Mouse (Mus musculus): ENCODE results near the gene Slc44a5. TPM values are rescaled to one million over a fixed set of nuclear protein-coding genes. Genes with fewer than 3 reads are reported as not detected.
"Not testable (repeated sequence)": the region's sequence is repeated elsewhere in the genome, so short reads cannot be mapped to it uniquely, and the experiment has no call there.

The Slc44a5 gene
- total RNA-seq, 4 experiments from 2014 or later: 0.09 to 0.19 (median 0.13) TPM; not detected in 1

DNA sequence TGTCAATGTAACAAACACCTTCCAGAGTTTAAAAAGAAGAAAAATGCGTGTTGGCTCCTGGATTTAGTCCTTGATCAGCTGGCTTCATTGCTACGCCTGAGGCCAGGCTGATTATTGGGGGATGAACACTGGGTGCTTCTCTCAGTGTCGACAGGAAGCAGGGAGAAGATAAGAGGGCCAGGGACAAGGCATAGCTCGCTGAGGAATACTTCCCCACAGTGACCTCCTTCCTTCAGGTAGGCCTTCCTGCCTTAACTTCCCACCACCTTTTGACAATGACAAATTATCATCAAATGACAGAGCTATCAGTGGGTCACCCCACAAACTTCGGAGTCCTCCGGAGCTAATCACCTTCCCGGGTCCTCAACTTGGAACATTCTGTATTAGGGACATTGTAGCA lies 242.1 kb downstream of the Slc44a5 start:
- no peak for DNase-seq (ENCODE audit: low spot score)

DNA sequence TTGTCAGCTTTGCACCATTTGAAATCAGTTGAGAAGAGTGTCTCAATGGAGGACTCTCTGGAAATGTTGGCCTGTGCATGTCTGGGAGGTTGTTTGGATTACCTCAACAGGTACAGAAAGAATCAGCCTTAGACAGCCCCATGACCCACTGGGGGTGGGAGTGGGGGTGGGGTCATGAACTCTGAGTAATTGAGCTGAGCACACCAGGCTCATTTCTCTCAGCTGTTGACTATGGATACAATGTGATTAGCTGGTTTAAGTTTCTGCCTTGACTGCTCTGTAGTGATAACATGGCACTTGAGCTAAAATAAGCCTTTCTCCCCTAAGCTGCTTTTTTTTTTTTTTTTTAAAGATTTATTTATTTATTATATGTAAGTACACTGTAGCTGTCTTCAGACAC lies 242.5 kb downstream of the Slc44a5 start:
- no peak for DNase-seq (ENCODE audit: low spot score)

DNA sequence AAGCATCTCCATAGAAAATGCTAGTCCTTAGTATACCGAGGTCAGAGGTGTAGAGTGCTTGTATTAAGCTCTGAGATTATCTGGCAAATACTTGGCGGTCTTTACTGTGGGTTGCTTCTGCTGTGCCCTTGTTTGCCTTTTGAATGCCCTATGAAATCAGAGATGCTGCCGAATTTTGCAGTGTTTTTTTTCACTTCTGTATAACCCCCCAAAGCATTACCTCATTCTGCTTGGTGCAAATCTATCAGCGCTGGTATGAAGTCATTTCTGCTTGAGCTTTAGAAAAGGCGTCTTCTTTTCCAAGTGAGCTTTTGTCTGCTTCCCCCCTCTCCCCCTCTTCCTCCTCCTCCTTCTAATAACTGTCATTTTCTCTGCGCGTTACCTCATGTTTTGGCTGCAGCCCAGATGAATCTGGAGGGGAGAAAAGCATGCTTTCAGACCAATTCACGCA lies 248.9 kb downstream of the Slc44a5 start:
- DNase-seq (ENCODE audit: low spot score): no peak

DNA sequence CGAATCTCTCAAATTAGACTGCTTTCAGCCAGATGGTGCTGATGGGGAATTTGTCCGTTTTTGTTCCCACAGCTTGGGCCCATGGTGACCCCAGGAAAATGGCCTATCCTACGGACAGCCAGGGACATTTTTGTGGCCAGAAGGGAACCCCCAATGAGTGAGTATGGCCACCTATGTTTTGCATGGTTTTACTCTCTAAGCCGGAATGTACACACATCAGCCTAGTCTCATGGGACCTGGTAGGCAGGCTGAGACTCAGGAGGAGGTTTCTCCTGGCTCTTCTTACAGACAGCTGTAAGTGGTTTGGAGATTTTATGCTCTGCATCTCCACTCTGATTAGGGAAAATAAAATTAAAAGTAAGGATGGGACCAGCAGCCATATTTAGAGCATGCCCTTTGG lies 249.5 kb downstream of the Slc44a5 start:
- no peak for DNase-seq (ENCODE audit: low spot score)

DNA sequence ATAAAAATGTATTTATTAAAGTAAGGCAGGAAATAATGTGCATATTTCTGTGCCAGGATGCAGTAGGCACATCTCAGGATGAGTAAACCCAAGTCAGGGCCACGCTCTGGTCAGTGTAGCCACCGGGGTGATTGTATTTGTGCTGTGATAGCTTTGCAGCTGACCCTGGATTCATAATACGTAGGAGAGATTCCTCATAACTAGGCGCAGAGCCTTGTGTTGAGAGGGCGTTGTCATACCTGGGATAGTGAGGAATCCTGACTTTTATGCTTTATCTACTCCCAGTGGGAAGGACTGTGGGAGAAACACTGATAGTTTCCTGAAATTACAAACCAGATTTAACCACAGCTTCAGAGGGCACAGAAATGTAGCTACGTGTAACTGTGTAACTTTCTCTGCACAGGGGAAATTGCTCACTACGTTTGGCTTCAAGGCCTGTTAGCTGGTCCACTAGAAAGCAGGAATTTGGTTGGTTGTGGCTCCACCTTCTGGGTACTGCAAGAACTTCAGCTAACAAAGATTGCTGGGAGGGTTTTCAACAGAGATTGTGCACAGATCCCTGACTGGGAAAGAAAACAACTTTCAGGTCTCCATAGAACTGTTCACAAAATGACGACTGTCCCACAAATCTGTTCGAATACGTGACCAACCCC lies 253.0 kb downstream of the Slc44a5 start:
- DNase-seq (ENCODE audit: low spot score): peak; percentile 57

GRCm38 (mm10) chr3:154244932-154245331 lies 271.7 kb downstream of the Slc44a5 start:
- DNase-seq (ENCODE audit: low spot score): no peak

DNA sequence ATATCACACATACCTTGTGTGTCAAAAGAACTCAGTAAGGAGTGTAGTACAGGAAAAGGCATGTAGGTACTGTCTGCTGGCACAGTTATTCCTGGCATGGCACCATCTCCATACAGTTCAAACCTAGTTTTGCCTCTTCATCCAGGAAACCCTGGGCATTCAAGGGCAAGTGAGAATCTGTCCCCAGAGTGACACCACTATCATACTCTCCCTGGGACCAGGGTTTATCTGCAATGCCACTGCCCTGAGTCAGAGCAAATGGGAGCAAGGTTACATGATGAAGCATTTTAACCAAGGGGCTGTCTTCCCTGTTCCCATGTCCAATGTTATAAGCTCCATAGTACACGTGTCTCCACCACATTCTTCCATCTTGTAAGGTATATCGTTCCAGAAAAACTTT lies 278.2 kb downstream of the Slc44a5 start:
- DNase-seq (ENCODE audit: low spot score): no peak

GRCm38 (mm10) chr3:154252219-154252618 lies 279.0 kb downstream of the Slc44a5 start:
- DNase-seq (ENCODE audit: low spot score): no peak

DNA sequence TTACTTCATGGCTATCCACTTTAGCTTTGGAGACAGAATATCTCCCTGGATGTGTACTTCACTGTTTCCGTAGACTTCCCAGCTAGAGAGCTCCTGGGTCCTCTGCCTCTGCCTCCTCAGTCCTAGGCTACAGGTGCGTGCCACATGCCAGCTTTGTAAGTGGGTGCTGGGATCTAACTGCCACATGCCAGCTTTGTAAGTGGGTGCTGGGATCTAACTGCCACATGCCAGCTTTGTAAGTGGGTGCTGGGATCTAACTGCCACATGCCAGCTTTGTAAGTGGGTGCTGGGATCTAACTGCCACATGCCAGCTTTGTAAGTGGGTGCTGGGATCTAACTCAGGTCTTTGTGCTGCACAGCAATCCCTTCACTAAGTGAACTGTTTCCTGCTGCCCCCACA lies 281.0 kb downstream of the Slc44a5 start:
- not testable (repeated sequence) for DNase-seq (ENCODE audit: low spot score)

DNA sequence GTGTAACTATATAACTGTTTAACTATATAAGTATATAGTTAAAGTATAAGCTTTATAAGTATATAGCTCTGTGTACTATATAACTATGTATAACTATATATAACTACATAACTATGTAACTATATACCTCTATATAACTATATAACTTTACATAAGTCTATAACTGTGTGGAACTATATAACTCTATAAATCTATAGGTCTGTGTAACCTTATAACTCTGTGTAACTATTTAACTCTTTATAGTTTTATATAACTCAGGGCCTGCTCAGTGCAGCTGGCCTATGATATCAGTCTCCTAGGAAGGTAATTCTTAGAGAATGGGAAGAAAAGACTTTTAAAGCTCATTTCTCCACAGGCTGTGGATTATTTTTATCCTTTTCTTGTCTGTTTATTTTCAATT lies 284.1 kb downstream of the Slc44a5 start:
- no peak for DNase-seq (ENCODE audit: low spot score)

DNA sequence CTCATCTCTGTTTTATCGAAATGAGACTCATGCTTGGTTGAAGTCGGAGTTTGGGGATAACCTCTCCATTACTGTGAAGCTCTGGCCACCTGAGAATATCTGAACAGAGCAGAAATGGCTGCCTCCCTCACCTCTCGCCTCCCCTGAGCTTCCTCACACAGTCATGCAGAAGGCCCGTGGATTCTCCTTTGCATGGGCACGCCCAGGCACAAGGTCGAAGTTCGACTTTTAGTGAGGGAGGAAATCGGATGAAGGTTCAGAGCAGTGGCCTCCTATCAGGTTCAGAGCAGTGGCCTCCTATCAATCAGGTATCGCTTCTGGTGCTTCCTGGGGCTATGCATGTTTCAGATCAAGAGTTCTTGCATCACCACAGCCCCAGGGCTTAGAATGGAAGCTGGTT lies 295.1 kb downstream of the Slc44a5 start:
- DNase-seq (ENCODE audit: low spot score): no peak

DNA sequence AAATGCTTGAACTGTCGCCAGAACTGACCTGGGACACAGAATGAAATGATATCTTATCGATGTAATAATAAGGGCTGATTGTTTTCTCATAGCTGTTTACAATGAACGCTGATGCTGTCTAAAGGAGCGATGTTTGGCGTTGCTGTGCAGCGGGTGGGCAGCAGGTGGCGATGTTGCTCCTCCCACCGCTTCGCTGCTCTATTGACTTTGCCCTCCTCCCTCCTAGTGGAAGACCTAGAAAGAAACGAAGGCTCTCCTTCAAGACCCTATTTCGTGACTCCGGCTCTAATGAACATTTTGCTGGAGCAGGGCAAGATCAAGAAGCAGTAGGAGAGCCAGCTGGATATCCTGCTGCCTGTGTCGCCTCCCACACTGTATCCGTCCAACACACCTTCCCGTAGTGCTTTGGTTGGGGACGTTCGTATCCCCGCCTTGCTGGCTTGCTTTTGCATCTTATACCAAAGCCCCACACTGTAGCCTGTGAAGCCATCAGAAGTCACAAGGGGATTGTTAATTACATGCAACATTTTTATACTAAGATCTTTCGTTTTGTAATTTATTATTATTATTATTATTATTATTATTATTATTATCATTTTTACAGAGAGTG lies 296.6 kb downstream of the Slc44a5 start:
- peak; percentile 40 for DNase-seq (ENCODE audit: low spot score)

DNA sequence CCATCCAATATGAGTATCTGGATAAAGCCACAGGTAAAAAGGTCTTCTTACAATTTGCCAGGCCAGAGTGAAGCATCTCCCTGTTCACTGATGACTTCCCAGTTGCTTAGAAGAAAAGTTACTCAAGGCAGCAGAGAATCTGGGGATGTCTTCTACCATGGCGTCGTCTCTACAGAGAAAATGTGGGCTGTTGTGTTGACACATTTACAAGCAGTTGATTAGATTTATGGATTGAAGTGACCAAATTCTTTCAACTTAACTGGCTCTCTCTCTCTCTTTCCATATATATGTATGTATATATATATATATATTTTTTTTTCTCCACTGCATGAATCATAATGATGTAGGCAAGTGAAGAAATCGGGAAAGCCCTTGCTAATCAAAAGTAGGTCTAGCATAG lies 301.4 kb downstream of the Slc44a5 start:
- DNase-seq (ENCODE audit: low spot score): no peak

DNA sequence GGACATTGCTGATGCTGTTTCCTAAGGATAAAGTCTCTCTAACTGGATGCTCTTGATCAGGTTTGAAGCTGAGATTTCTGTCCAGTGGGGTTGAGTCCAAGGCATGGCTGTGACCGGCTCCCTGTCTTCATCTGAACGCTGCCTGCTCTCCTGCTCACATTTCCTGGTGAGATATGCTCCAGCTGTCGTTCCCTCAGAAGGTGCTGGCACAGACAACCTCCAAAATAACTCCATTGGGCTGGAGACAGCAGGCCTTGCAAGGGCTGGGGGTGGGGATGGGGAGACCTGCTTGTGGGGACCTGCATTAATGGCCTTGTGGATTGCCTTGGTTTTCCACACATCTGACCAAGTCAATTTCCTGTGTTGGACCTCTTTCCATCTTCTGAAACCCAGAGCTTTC lies 311.0 kb downstream of the Slc44a5 start:
- no peak for DNase-seq (ENCODE audit: low spot score)

- DNase-seq (ENCODE audit: low spot score): no peak
These were observed 312.1 kb downstream of the Slc44a5 start for GRCm38 (mm10) chr3:154285351-154285750.

DNA sequence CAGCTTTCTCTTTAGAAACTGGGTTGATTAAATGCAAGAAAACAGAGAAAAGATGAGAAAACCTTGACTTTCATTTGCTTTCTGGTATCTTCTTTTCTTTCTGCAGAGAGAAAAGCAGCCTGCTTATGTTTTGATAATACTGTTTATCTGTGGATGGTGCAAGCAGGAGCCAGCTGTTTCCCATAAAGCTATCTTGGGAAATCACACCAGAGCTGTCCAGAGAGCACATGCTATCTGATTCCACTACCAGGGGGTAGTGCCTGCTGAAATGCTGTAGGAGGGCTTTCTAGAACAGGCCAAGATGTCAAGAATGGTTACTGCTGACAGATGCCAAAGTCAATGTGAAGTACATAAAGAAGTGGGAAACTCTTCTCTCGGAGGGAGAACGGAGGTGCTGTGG lies 314.0 kb downstream of the Slc44a5 start:
- no peak for DNase-seq (ENCODE audit: low spot score)

DNA sequence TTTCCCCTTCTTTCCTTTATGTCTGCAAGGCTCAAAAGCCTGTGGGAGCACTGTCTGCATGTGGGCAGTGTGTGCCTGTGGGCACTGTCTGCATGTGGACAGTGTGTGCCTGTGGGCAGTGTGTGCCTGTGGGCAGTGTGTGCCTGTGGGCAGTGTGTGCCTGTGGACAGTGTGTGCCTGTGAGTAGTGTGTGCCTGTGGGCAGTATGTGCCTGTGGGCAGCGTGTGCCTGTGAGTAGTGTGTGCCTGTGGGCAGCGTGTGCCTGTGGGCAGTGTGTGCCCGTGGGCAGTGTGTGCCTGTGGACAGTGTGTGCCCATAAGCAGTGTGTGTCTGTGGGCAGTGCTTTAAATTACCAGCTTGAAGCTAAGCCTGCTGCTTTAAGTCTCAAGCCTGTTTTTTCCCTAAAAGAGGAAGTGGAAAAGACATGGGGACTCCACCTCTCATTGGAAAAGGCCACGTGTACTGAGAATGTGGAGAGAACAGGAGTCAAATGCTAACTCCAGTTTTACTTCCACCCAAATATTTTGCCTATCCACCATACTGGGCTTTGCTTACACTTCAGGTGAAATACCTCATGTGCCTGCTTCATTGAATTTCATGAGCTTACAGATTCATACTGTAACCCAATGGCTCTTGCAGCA lies 315.3 kb downstream of the Slc44a5 start:
- DNase-seq (ENCODE audit: low spot score): no peak

- no peak for DNase-seq (ENCODE audit: low spot score)
These were observed 317.1 kb downstream of the Slc44a5 start for GRCm38 (mm10) chr3:154290351-154290750.

GRCm38 (mm10) chr3:154292126-154292525 lies 318.9 kb downstream of the Slc44a5 start:
- DNase-seq (ENCODE audit: low spot score): no peak

DNA sequence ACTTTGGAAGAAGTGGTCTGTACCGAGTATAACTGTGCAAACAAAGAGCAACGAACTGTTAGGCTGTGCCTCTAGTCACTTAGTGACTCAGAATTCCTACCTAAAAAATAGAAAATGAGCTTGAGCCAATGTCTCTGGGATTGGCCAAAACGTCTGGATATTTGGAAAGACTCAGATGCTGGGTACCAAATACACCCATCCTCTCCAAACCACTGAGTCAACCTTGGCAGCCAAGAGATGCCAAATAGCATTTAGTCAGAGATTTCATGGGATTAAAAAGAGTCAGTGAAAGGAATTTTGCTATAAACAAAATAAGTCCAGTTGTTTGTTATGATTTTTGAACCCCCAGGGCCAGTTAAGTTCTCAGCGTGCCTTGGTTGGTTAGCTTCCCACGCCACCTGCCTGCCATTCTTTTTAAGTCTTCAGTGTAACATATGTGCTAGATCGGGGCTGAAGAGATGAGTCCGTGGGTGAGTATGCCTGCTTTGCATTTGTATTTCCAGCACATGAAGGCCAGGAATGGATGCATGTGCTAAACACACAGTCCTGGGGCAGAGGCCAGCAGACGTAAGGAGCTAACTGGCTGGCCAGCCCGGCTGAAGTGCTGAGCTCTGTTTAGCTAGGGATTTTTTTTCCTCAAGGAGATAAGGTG lies 320.7 kb downstream of the Slc44a5 start:
- DNase-seq (ENCODE audit: low spot score): no peak

GRCm38 (mm10) chr3:154294924-154295834 lies 321.9 kb downstream of the Slc44a5 start:
- DNase-seq (ENCODE audit: low spot score): no peak

DNA sequence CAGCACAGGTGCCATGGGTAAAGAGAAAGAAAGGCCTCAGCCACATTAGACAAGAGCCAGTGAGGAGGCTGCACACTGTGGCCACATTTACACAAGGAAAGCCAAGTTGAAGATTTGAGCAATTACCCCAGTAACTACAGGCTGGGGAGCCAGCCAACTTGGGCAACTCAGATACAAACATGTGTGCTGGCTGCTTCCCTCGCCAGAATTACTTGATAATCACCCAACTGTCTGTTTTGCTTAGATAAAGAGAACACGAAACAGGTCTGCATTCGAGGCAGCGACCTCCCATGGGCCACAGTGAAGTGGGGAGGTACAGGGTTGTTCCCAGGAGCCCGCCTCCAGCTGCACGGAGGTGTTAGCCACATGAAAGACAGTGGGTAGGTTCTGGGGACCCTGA lies 324.3 kb downstream of the Slc44a5 start:
- DNase-seq (ENCODE audit: low spot score): no peak

Data from heart, adult 8-10 months (tissue).